Mouse (Mus musculus): ENCODE measurements at regions not wholly inside any gene's neighbourhood (a gene's known extent, or its start where the extent isn't known, plus 50 kb on each side); places are given as distances from the start of the nearest gene placed in this dataset.

- no peak for DNase-seq
These were observed 129.0 kb downstream of the Hmg20a start for GRCm38 (mm10) chr9:56547291-56547977.

GRCm38 (mm10) chr9:56549774-56550173 is 131.4 kb downstream of the Hmg20a start:
- no peak for DNase-seq

GRCm38 (mm10) chr9:56550178-56550577 is 131.8 kb downstream of the Hmg20a start:
- no peak for DNase-seq

- peak; percentile 64 for DNase-seq
These were observed 133.2 kb downstream of the Hmg20a start for GRCm38 (mm10) chr9:56551376-56552186.

- no peak for DNase-seq
These were observed 133.8 kb downstream of the Hmg20a start for GRCm38 (mm10) chr9:56552187-56552686.

GRCm38 (mm10) chr9:56552766-56553165 is 134.4 kb downstream of the Hmg20a start:
- DNase-seq, result peak; percentile 78

- DNase-seq, result no peak
These were observed 135.2 kb downstream of the Hmg20a start for GRCm38 (mm10) chr9:56553626-56554025.

GRCm38 (mm10) chr9:56554096-56554495 is 135.7 kb downstream of the Hmg20a start:
- peak; percentile 40 for DNase-seq

- no peak for DNase-seq
These were observed 141.3 kb downstream of the Hmg20a start for GRCm38 (mm10) chr9:56559618-56560144.

- DNase-seq, result peak; percentile 56
These were observed 144.0 kb downstream of the Hmg20a start for GRCm38 (mm10) chr9:56562440-56562839.

GRCm38 (mm10) chr9:56564048-56564737 is 145.8 kb downstream of the Hmg20a start:
- DNase-seq, result no peak
